Mouse (Mus musculus) frontal cortex, postnatal 10 days (tissue): Measurements from ENCODE around the gene Pgap3.
"Not testable (repeated sequence)": the region's sequence is repeated elsewhere in the genome, so short reads cannot be mapped to it uniquely, and the experiment has no call there.

ENCODE experiments used
- DNase-seq, 2 experiments: peaks; one replicate each; pipeline ENCODE4 v3.0.0; 2022; ENCODE audit warnings: low spot score in 2 of 2, mixed read lengths in 1 of 2

The Pgap3 gene

DNA sequence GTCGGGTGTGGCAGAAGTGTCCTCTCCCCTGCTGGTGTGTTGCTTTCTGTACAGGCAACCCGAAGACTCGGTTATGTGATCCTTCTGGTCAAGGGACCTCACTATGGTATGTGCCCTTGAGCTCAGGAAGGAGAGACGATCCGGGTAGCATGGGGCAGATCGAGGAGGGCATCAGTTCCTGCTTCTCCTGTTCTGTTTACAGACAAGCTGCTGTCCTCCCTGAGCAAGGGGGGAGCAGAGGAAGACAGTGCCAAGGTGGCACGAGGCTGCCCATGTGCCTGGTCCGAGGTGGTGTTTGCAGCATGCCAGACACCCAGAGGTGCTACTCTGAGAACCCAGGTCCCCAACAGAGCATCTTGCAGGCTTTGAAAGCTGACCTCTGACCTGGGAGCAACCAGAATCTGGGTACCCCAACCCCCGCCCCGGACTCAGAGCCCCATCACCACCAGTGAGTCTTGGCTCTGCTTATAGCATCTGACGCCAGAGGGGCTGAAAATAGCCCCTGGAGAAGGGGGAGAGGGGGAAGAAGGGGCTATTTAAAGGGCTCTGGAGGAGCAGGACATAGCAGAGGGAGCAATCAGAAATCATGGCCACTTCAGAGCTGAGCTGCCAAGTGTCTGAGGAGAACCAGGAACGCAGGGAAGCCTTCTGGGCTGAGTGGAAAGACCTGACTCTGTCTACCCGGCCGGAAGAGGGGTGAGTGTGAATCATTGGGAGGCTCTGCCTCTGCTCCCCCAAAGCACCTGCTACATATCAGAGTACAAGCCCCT is 16.8 kb downstream of the Pgap3 start, which contains the start of gene Tcap:
Tcap (plus strand) TSS at position 551 of the 770 bp plus-strand sequence.
- DNase-seq: no peak

DNA sequence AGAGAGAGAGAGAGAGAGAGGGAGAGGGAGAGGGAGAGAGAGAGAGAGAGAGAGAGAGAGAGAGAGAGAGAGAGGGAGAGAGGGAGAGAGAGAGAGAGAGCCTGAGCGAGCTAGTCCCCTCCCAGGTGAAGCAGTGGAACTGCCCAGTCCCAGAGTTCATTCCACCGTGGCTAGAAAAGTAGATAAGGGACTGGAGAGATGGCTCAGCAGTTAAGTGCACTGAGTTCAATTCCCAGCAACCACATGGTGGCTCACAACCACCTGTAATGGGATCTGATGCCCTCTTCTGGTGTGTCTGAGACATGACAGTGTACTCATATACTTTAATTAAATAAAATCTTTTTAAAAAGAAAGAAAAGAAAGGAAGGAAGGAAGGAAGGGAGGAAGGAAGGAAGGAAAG is 17.9 kb downstream of the Pgap3 start:
- not testable (repeated sequence) for DNase-seq

DNA sequence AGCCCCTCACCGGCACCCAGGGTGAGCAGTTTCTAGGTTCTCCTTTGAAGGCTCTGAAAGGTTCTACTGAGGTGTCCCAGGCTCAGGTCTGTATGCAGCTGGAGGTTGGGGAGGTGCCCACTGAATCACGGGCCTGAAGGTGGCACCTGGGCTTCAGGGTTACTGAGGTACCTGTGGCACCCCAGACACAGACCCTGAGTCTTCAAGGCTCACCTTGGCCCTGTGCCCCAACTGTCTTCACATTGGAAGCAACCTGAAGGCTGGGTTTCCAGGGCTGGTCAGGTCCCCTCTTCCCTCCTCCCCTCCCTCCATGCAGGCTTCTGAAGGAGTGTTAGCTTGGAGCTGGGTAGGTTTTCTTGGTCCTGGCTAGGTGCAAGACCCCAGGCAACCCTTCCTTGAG is 18.6 kb downstream of the Pgap3 start:
- no peak for DNase-seq

DNA sequence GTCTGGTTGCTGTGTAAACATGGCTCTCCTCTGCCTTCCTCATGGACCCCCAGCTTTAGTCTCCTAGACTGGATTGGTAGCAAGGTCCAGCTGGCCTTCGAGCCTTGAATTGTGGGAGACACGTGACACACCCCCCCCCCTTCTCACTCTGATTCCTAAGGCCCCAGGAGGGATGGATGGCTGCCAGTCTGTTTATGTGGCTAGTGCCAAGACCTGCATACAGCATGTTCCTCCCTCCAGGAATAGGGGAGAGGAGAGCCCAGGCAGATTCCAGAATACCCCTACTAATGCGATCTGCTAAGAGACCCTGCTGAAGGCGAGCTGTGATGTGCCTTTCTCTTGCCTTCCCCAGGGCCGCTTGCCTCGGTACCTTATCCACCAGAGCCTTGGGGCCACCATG is 20.2 kb downstream of the Pgap3 start:
- DNase-seq: no peak

DNA sequence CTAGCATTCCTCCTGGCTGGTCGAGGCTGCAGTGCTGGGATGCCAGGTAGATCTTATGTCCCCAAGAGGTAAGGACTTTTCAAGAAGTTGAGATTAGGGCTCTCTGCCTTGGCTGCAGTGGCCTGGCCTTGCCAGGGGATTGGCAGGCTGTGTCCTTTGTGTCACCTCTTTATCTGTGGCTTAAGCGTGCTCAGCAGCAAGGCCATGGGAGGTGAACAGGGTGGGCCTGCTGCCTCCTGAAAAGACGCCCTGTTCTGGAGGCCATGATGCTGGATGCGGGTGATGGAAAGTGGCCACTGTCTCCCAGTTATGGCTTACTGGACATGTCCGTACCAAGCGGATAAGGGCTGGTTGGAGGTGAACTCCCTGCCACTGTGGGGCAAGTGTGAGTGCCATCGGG is 20.9 kb downstream of the Pgap3 start:
- DNase-seq: no peak

DNA sequence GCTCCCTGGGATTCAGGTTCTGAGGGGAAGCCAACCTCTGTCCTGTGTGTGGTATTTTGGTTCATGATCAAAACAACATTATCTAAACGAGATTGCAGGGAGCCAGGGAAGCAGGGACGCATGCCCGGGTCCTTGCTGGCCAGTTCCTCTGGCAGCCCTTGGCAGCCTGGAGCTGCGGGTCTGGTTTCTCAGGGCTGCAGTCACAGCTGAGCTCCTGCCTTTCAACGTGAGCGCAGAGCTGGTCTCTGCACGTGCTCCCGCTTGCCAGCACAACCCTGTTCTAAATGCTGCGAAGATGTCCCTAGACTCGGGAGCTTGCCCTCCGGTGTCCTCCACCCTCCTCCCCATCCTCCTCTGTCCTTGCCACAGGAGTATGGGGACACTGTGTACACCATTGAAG is 22.5 kb downstream of the Pgap3 start:
- DNase-seq: no peak

DNA sequence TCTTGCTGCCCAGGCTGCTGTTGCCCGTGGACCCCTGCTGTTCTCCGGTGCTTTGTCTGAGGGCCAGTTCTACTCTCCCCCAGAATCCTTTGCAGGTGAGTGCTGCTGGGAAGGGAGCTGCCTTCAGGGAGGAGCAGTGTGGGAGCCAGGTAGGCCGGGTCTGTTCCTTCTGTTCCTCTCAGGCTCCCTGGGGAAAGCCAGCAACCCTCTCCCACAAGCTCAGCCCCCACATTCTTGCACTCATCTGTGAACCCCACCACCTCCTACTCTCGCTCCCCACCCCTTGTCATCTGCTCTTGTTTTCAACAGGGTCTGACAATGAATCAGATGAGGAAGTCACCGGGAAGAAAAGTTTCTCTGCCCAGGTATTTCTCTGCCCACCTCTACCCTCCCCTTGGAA is 23.5 kb downstream of the Pgap3 start:
- no peak for DNase-seq

DNA sequence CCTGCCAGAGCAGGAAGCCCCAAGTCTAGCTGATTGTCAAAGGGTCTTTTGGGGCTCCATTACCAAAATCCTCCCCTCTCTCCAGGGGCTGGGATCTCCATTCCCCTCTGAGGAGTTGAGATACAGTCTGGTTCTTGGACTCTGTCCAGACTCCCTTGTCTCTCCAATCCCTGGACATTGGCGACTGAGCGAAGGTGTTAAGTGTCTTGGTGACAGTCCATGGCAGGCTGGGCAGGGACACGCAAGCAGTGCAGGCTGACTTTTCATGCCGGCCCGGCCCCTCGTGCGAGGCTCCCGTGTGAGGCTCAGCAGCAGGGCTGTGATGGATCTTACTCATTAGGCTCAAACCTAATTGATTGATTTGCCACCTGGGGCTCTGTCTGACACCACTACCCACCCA is 26.0 kb downstream of the Pgap3 start:
- no peak for DNase-seq

DNA sequence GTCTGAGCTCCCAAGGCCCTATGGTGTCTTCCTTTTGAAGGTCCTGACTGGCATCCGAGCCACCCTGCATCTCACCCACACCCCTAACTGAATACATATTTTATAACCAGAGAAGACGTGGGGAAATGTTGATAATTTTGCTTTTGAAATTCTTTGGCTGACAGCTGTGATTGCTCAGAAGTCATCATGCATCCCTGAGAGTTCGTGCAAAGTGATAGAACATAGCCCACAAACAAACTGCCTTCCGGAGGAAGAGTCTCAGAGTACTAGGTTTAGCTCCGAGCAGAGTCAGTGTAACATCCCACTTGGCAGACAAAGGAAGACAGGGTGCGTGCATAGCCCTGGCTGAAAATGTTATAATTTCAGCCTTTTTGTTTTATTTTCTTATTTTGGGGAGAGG is 27.0 kb downstream of the Pgap3 start:
- no peak for DNase-seq

DNA sequence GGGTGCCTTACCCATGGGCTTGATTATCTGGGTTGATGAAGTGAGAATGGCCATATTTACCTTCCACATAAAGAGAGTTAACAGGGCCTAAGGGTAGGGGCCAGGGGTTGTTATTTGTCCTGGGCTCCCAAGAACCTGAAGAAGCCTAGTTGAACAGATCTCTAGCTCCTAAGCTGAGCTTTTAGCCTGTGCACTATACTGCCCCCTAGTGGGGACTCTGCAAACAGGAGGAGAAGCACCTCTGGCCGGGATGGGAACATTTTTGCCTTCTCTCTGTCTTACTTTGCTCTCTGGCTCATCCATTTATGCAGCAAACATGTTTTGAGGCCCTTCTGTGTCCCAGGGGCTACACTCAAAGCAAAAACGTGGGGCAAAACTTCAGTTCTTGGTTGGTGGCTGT is 27.9 kb downstream of the Pgap3 start:
- DNase-seq: no peak

DNA sequence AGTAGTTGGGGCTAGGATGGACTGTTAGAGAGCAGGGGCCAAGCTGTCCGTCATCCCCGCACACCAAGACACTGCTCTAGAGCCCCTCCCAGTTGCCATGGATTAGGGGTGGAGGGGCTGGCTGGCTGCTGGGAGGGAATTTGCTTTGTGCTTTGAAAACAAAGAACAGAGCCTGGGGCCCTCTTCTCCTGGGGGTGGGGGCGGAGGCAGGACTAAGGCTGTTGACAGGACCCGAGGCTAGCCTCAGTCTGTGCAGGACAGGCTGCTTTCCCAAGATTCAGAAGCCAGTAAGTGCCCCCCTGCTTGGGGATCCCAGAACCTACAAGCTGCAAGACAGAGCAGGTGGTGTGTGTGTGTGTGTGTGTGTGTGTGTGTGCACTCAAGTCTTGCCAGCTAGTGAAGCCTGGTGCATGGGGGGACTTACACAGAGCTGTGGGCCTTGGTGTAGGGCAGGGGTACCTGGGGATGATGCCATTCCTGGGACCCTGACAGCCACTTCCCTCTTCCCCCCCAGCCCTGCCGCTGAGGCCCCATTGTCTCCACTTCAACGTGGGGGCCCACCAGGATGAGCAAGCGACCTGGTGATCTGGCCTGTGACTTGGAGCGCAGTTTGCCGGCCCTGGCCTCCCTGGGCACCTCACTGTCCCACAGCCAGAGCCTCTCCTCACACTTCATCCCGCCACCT is 28.6 kb downstream of the Pgap3 start:
- no peak for DNase-seq

DNA sequence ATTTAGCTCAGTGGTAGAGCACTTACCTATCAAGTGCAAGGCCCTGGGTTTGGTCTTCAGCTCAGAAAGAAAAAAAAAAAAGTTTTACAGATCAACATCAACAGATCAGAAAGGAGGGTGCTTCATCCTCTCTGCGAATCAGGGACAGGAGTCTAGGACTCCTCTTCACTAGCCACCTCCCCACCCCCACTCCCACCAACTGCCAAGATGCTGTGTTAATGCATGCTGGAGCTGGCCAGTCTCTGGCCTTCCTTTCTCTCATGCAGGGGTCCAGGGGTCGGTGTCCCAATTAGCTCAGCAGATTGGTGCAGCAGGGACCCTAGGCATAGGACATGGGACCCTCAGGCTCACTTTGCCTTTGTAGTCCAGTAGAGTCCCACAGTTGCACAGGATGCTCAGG is 29.7 kb downstream of the Pgap3 start:
- DNase-seq: no peak

DNA sequence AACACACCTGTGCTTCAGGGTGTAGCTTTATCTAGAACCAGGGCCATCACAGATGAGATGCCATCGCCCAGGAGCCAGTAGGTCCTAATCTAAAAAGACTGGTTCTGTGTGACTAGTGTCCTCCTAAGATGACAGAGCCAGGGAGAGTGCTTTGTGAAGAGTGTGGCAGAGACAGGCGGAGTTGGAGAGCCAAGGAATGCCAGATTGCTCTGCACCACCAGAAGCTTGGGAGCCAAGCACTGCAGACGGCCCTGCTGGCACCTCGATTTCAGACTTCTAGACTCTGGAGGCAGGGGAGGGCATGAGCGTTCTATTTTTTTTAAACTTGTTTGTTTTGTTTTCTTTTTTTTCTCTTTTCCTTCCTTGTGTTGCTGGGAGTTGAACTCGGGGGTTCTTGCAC is 31.0 kb downstream of the Pgap3 start:
- no peak for DNase-seq

DNA sequence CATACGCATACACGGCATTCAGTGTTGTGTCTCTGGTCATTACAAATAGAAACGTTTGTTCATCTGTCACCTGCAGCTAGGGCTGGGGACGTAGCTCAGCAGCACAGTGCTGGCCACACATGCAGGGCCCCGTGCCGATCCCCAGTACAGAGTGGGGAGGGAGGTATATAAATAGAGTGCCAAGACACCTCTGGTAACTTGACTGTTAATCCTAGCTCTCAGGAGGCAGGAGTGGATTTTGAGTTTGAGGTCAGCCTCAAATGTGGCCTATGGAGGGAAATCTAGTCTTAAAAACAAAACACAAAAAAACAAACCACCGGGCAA is 32.5 kb downstream of the Pgap3 start:
- DNase-seq: no peak

DNA sequence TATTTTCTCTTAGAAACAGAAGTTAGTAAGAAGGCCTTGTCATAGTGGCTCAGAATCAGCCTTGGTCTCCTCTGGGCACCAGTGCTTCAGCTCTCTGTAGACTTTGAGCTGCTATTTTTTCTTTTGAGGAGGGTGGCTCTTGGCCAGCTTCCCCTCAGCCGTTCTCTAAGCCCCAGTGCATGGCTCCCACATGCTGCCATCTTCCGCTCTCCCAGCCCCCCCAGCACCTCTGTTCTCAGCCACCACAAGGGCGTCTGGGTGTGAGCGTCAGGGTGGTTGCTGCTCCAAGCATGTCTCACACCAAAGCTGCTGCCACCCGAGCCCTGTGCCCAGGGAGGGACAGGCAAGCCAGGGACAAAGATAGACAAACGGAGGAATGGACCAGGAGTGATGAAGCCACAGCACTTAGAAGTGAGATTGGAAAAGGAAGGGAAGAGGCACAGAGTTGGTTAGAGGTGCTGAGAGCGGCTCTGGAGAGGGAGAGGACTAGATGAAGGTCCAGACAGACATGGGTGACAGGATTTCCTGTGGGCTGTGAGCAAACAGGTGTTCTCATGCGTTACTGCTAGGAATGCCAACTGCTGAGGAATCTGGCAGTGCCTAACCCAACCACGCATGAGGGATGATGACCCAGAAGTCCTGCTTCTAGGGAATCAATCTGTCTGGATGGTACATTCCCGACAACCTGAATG is 33.0 kb downstream of the Pgap3 start:
- DNase-seq: peak in 1 of 2 experiments; percentile 61

DNA sequence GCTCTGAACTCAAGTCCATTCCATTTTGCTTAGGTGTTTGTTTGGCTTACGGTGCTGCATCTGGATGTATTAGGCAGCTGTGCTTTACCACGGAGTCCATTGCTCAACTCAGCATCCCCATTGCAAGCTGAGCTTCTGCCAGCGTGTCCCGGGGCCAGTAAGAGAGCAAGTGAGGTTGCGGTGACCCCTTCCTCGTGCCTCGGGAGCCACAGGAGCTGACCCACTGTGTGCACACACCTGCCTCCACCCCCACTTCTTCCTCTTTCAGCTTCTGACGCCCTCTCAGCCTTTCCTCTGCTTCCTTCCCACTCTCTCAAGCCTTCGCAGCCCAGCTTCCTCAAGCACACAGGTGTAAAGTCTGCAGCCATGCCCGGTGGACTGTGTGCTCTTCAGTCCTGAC is 34.0 kb downstream of the Pgap3 start:
- no peak for DNase-seq

DNA sequence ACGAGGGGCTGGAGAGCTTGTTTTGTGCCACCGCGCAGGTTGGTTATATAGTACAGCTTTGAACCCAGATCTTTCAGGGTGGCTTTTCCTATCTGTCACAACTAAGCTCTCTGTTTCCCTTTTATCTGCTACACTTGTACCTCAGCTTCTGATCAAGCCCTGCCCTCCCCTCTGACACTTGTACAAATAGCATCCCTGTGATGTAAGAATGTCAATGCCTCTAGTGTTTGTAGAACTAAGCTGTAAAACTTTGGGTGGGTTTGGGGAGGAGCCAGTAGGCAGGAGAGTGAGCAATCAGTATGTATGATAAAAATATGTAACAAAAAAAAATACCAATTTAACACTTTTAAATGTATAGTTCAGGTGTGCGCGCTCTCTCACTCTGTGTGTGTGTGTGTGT is 35.9 kb downstream of the Pgap3 start:
- no peak for DNase-seq

DNA sequence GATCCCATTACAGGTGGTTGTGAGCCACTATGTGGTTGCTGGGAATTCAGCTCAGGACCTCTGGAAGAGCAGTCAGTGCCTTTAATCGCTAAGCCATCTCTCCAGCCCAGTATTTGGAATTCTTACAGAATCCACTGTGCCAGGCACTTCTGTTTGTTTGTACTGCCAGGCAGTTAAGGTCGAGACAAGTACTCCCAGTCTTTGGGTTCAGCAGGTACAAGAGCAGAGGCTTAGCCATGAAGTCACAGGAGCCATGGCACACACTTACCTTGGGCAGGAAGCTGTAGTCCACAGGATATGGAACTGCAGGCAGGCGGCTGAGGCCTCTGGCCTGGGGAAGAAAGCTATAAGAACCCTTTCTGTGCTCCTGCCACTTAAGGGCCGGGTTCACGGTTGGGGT is 36.5 kb downstream of the Pgap3 start:
- DNase-seq: no peak

DNA sequence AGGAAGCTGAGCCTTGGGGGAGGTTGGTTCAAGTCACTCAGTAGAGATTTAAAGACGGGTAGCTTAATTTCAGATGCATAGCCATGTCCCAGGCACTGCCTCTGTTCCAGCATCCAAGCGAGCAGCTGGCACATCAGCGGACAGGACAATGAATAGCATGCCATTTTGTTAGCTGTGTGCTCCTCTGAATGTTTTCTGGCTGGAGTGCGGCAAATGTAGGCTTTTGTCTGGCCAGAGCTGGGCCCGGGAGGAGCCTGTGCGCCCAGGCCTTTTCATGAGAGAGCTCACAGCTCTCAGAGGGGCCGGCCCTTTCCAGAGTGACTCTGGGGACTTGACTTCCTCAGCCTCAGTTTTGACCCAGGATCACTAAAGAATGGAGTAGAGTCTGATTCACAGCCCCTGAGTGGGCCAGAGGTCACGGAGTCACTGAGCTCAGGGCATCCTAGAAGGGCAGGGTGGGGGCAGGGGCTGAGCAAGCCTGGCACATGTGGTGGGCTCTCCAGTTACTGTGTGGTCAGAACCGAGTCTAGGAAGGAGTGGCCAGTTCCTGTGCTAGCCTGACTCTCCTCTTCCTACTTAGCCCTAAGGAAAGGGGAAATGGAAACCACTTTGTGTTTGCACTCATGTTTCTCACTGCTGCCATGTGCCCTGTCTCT is 39.3 kb downstream of the Pgap3 start:
- no peak for DNase-seq

DNA sequence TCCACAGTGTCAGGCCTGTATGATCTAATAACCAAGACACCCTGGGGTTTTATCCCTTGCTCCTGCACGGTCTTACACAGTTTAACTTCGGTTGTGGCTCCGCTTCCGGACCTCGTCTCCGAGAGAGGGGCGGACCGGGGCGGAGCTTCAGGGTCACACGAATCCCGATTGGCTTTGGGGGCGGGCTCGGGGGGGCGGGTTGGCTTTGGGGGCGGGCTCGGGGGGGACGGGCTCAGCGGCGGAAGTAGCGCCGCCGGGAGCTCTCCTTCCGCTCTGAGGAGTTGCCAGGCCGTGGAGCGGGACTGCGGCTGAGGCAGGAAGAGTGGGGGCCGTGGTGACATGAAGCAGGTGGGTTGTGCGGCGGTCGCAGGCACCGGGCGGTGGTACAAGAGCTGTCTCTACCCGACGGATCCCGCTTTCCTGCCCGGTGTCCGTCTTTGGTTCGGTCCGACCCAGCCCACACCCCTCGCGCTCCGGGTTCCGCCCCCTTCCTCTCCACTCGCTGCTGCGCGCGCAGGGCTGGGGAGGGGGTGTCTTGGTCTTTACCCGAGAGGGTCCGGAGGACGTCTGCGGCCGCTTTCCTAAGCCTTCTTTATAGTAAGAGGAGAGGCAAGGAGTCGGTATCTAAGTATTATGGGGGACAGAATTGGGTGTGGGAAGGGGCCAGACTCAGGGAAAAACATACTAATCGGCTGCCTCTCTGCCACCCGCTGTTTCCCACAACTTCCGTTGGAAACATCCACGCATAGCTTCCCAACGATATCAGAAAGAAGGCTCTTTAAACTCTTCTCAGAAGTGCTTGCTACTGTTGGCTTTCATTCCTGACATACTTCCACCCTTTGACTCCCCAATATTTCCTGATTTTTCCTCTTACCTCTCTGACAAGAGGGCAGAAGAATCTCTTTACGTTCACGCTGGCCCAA is 41.9 kb downstream of the Pgap3 start, which contains the start of gene Stard3:
Stard3 (plus strand) TSS at position 208 of the 923 bp plus-strand sequence.
- peak; percentile 80 to 82 for DNase-seq
